Mouse (Mus musculus): ENCODE measurements around the gene Ly6g6c.

Ly6g6c gene

GRCm38 (mm10) chr17:35085208-35085865, 20.1 kb downstream of the Ly6g6c start, which contains the start of gene Ly6g6f:
Ly6g6f (minus strand) TSS chr17:35085610.
- no peak for DNase-seq

GRCm38 (mm10) chr17:35088151-35088550, 23.0 kb downstream of the Ly6g6c start:
- DNase-seq = no peak

GRCm38 (mm10) chr17:35088825-35089644, 23.8 kb downstream of the Ly6g6c start, which contains the start of gene Abhd16a:
Abhd16a (plus strand) TSS chr17:35089263.
- peak; percentile 97 for DNase-seq

GRCm38 (mm10) chr17:35090166-35090932, 25.2 kb downstream of the Ly6g6c start:
- peak; percentile 83 to 92 for DNase-seq

GRCm38 (mm10) chr17:35092403-35093198, 27.4 kb downstream of the Ly6g6c start:
- no peak for DNase-seq

GRCm38 (mm10) chr17:35094475-35095365, 29.5 kb downstream of the Ly6g6c start:
- DNase-seq = no peak

GRCm38 (mm10) chr17:35096597-35096996, 31.4 kb downstream of the Ly6g6c start:
- DNase-seq = peak in 1 of 2 experiments; percentile 58

- peak; percentile 74 to 75 for DNase-seq
These were observed 32.0 kb downstream of the Ly6g6c start for GRCm38 (mm10) chr17:35097164-35097655.

GRCm38 (mm10) chr17:35100196-35100765, 35.1 kb downstream of the Ly6g6c start:
- peak in 1 of 2 experiments; percentile 22 for DNase-seq

- peak in 1 of 2 experiments; percentile 37 for DNase-seq
These were observed 36.0 kb downstream of the Ly6g6c start for GRCm38 (mm10) chr17:35101161-35101560.

- DNase-seq = peak in 1 of 2 experiments; percentile 47
These were observed 37.1 kb downstream of the Ly6g6c start for GRCm38 (mm10) chr17:35102299-35102698.

GRCm38 (mm10) chr17:35103221-35103690, 38.1 kb downstream of the Ly6g6c start:
- DNase-seq = peak in 1 of 2 experiments; percentile 37

GRCm38 (mm10) chr17:35104079-35104478, 38.9 kb downstream of the Ly6g6c start:
- DNase-seq = no peak

GRCm38 (mm10) chr17:35104754-35105153, 39.6 kb downstream of the Ly6g6c start:
- DNase-seq = no peak

GRCm38 (mm10) chr17:35105740-35106389, 40.7 kb downstream of the Ly6g6c start:
- peak; percentile 76 to 77 for DNase-seq

- no peak for DNase-seq
These were observed 41.3 kb downstream of the Ly6g6c start for GRCm38 (mm10) chr17:35106522-35106921.

- DNase-seq = peak; percentile 46 to 69
These were observed 42.9 kb downstream of the Ly6g6c start, which contains the start of gene Ly6g5c for GRCm38 (mm10) chr17:35108097-35108496. Ly6g5c (plus strand) TSS chr17:35108279.

- no peak for DNase-seq
These were observed 46.6 kb downstream of the Ly6g6c start for GRCm38 (mm10) chr17:35111774-35112173.

All from cerebellum, adult 18-20 months (tissue).